Mouse (Mus musculus) liver, adult 2 months (tissue): ENCODE measurements around the gene Mtch1.

Experiments
- CTCF ChIP-seq: fragments of 200-500 bp; IDR thresholded peaks from 2 replicates; pipeline ENCODE4 v1.5.1; 2011; ENCODE audit warnings: low read depth, low read length, control low read depth
- POLR2A ChIP-seq: fragments of 200-500 bp; IDR thresholded peaks from 2 replicates; pipeline ENCODE4 v1.6.1; 2011; ENCODE audit warnings: low read length, control low read depth; ENCODE audit not compliant: insufficient read depth; ENCODE audit errors: extremely low read depth

GRCm38 (mm10) chr17:29313300-29313699, 34.4 kb downstream of the Mtch1 start:
- TF ChIP-seq POLR2A (no peak), CTCF (peak; percentile 13; the same call in 1 of the 2 replicates)
